Comparison of ENCODE assay signal across 25 mouse cellular contexts in genomic region chr1:20470317-20470716, GRCm38 (mm10).
A peak's percentile ranks its signal among the peaks of the same experiment; 100 is the strongest.
DNase-seq lines count a peak whose midpoint lies in the region; ATAC-seq and TF ChIP-seq lines count a peak whose summit lies in the region.
"Had no signal": no experiment of that assay in that cellular context is flagged by ENCODE, and none has a peak within 500 bp of the region (broad histone marks: within the 10 kb centered on the region; RNA-seq: fewer than 3 reads in every experiment).

No protein-coding gene starts in this region.

- no peaks in the 10 kb centered on the region for H3K36me3 ChIP-seq in forebrain, embryonic 15.5 days
- H3K36me3 ChIP-seq in forebrain, embryonic 12.5 days (replicated peaks) = no peaks in the 10 kb centered on the region
- H3K36me3 ChIP-seq in midbrain, embryonic 13.5 days = no peaks in the 10 kb centered on the region
- H3K36me3 ChIP-seq in midbrain, embryonic 16.5 days (ENCODE audit: control insufficient read depth, insufficient read depth, low read length) = no peaks in the 10 kb centered on the region
- H3K36me3 ChIP-seq in forebrain, postnatal 0 days (ENCODE audit: insufficient read depth) = no peaks in the 10 kb centered on the region
- H3K36me3 ChIP-seq in liver, embryonic 11.5 days (ENCODE audit: control insufficient read depth, insufficient read depth, low read length) = no peaks in the 10 kb centered on the region
- H3K36me3 ChIP-seq: embryonic facial prominence, embryonic 12.5 days; embryonic facial prominence, embryonic 15.5 days; heart, embryonic 10.5 days; heart, embryonic 13.5 days; hindbrain, embryonic 12.5 days; intestine, embryonic 15.5 days had no signal

- no peak overlapping the region for H3K4me3 ChIP-seq in forebrain, embryonic 15.5 days
- no peak overlapping the region for H3K4me3 ChIP-seq in forebrain, embryonic 12.5 days (replicated peaks)
- no peak overlapping the region for H3K4me3 ChIP-seq in midbrain, embryonic 13.5 days (replicated peaks)
- no peak overlapping the region for H3K4me3 ChIP-seq in midbrain, embryonic 16.5 days (ENCODE audit: low read depth, low read length)
- no peak overlapping the region for H3K4me3 ChIP-seq in forebrain, postnatal 0 days (ENCODE audit: low read depth, low read length)
- no peak overlapping the region for H3K4me3 ChIP-seq in liver, embryonic 11.5 days (ENCODE audit: low read depth, low read length)
- H3K4me3 ChIP-seq: embryonic facial prominence, embryonic 12.5 days; embryonic facial prominence, embryonic 15.5 days; heart, adult 2 months; heart, embryonic 10.5 days; heart, embryonic 13.5 days; hindbrain, embryonic 12.5 days; intestine, embryonic 15.5 days had no signal

- no peaks in the 10 kb centered on the region for H3K9me3 ChIP-seq in forebrain, embryonic 15.5 days
- no peaks in the 10 kb centered on the region for H3K9me3 ChIP-seq in forebrain, embryonic 12.5 days
- H3K9me3 ChIP-seq in midbrain, embryonic 13.5 days = no peaks in the 10 kb centered on the region
- no peaks in the 10 kb centered on the region for H3K9me3 ChIP-seq in midbrain, embryonic 16.5 days (replicated peaks; ENCODE audit: control insufficient read depth, low read length, poor library complexity, severe bottlenecking)
- H3K9me3 ChIP-seq in forebrain, postnatal 0 days (ENCODE audit: low read length) = no peaks in the 10 kb centered on the region
- no peaks in the 10 kb centered on the region for H3K9me3 ChIP-seq in liver, embryonic 11.5 days (ENCODE audit: control insufficient read depth, low read length)
- H3K9me3 ChIP-seq: embryonic facial prominence, embryonic 12.5 days; embryonic facial prominence, embryonic 15.5 days; heart, embryonic 10.5 days; heart, embryonic 13.5 days; hindbrain, embryonic 12.5 days; intestine, embryonic 15.5 days had no signal

- no peaks in the 10 kb centered on the region for H3K4me1 ChIP-seq in forebrain, embryonic 15.5 days
- no peaks in the 10 kb centered on the region for H3K4me1 ChIP-seq in forebrain, embryonic 12.5 days
- no peaks in the 10 kb centered on the region for H3K4me1 ChIP-seq in midbrain, embryonic 13.5 days (replicated peaks)
- H3K4me1 ChIP-seq in midbrain, embryonic 16.5 days (ENCODE audit: control insufficient read depth, insufficient read depth, low read length) = no peaks in the 10 kb centered on the region
- H3K4me1 ChIP-seq in forebrain, postnatal 0 days (ENCODE audit: insufficient read depth) = no peaks in the 10 kb centered on the region
- no peaks in the 10 kb centered on the region for H3K4me1 ChIP-seq in liver, embryonic 11.5 days (replicated peaks; ENCODE audit: control insufficient read depth, insufficient read depth, low read length)
- H3K4me1 ChIP-seq: embryonic facial prominence, embryonic 15.5 days; heart, embryonic 10.5 days; heart, embryonic 13.5 days; hindbrain, embryonic 12.5 days; intestine, embryonic 15.5 days had no signal

- peak; percentile 84 for ATAC-seq in forebrain, embryonic 15.5 days (replicated peaks)
- ATAC-seq in forebrain, embryonic 12.5 days (ENCODE audit: low FRiP score) = no peak; the same call in 1 of the 2 replicates
- peak; percentile 40; the same call in 1 of the 2 replicates for ATAC-seq in midbrain, embryonic 13.5 days
- ATAC-seq in midbrain, embryonic 16.5 days = no peak
- peak; percentile 94 for ATAC-seq in forebrain, postnatal 0 days
- ATAC-seq in liver, embryonic 11.5 days (replicated peaks; ENCODE audit: low FRiP score) = no peak
- ATAC-seq: CD4-positive, CD25-positive, alpha-beta regulatory T cell, adult 4 months; hindbrain, embryonic 16.5 days; intestine, embryonic 15.5 days had no signal

- no peak overlapping the region for H3K4me2 ChIP-seq in forebrain, embryonic 15.5 days (replicated peaks)
- no peak overlapping the region for H3K4me2 ChIP-seq in forebrain, embryonic 12.5 days
- no peak overlapping the region for H3K4me2 ChIP-seq in midbrain, embryonic 13.5 days (replicated peaks)
- no peak overlapping the region for H3K4me2 ChIP-seq in midbrain, embryonic 16.5 days (ENCODE audit: low read length)
- no peak overlapping the region for H3K4me2 ChIP-seq in forebrain, postnatal 0 days (ENCODE audit: low read depth)
- H3K4me2 ChIP-seq in liver, embryonic 11.5 days = no peak overlapping the region
- H3K4me2 ChIP-seq: embryonic facial prominence, embryonic 12.5 days; embryonic facial prominence, embryonic 15.5 days; heart, embryonic 13.5 days; hindbrain, embryonic 12.5 days; intestine, embryonic 15.5 days had no signal

- no peak overlapping the region for H3K9ac ChIP-seq in forebrain, embryonic 15.5 days (replicated peaks)
- H3K9ac ChIP-seq in forebrain, embryonic 12.5 days = no peak overlapping the region
- no peak overlapping the region for H3K9ac ChIP-seq in midbrain, embryonic 13.5 days (replicated peaks)
- no peak overlapping the region for H3K9ac ChIP-seq in midbrain, embryonic 16.5 days (ENCODE audit: low read depth, low read length)
- no peak overlapping the region for H3K9ac ChIP-seq in forebrain, postnatal 0 days
- no peak overlapping the region for H3K9ac ChIP-seq in liver, embryonic 11.5 days (ENCODE audit: low read depth, low read length)
- H3K9ac ChIP-seq: embryonic facial prominence, embryonic 12.5 days; embryonic facial prominence, embryonic 15.5 days; heart, embryonic 13.5 days; hindbrain, embryonic 12.5 days; intestine, embryonic 15.5 days had no signal

- no peaks in the 10 kb centered on the region for H3K27me3 ChIP-seq in forebrain, embryonic 15.5 days
- no peaks in the 10 kb centered on the region for H3K27me3 ChIP-seq in forebrain, embryonic 12.5 days
- no peaks in the 10 kb centered on the region for H3K27me3 ChIP-seq in midbrain, embryonic 13.5 days
- no peaks in the 10 kb centered on the region for H3K27me3 ChIP-seq in midbrain, embryonic 16.5 days (ENCODE audit: control insufficient read depth, insufficient read depth, low read depth, low read length)
- H3K27me3 ChIP-seq in forebrain, postnatal 0 days (ENCODE audit: insufficient read depth, low read length) = no peaks in the 10 kb centered on the region
- no peaks in the 10 kb centered on the region for H3K27me3 ChIP-seq in liver, embryonic 11.5 days (replicated peaks; ENCODE audit: control insufficient read depth, insufficient read depth, low read length)
- H3K27me3 ChIP-seq: embryonic facial prominence, embryonic 15.5 days; heart, embryonic 13.5 days; hindbrain, embryonic 12.5 days; intestine, embryonic 15.5 days had no signal

- TF ChIP-seq CTCF in forebrain, postnatal 0 days (IDR thresholded peaks at IDR 0.05; ENCODE audit: low read depth) = no peak

- WGBS in forebrain, embryonic 15.5 days = 61% methylated on average over 6 of the region's 6 CpGs
- WGBS in forebrain, embryonic 12.5 days = 83% methylated on average over 6 of the region's 6 CpGs
- WGBS in midbrain, embryonic 13.5 days = 80% methylated on average over 6 of the region's 6 CpGs
- WGBS in midbrain, embryonic 16.5 days = 83% methylated on average over 6 of the region's 6 CpGs
- 53% methylated on average over 6 of the region's 6 CpGs for WGBS in forebrain, postnatal 0 days
- WGBS in liver, embryonic 11.5 days = 81% methylated on average over 6 of the region's 6 CpGs

- no peak overlapping the region for H3K27ac ChIP-seq in forebrain, embryonic 15.5 days (replicated peaks)
- no peak overlapping the region for H3K27ac ChIP-seq in forebrain, embryonic 12.5 days
- no peak overlapping the region for H3K27ac ChIP-seq in midbrain, embryonic 13.5 days
- no peak overlapping the region for H3K27ac ChIP-seq in midbrain, embryonic 16.5 days (ENCODE audit: low read length)
- no peak overlapping the region for H3K27ac ChIP-seq in forebrain, postnatal 0 days (ENCODE audit: low read depth, low read length)
- H3K27ac ChIP-seq in liver, embryonic 11.5 days (ENCODE audit: low read depth, low read length) = no peak overlapping the region
- H3K27ac ChIP-seq: embryonic facial prominence, embryonic 12.5 days; embryonic facial prominence, embryonic 15.5 days; heart, adult 2 months; heart, embryonic 10.5 days; heart, embryonic 13.5 days; hindbrain, embryonic 12.5 days; intestine, embryonic 15.5 days had no signal

- peak; percentile 11 for DNase-seq in forebrain, postnatal 0 days
- DNase-seq in liver, embryonic 11.5 days (ENCODE audit: low spot score) = no peak
- DNase-seq: adrenal gland, adult 2 months; adrenal gland, postnatal 14 days; cerebellum, adult 18-20 months; cerebellum, adult 9-10 months; cerebellum, postnatal 25 days; gastrocnemius, postnatal 10 days; gastrocnemius, postnatal 36 days; heart, adult 2 months; heart, postnatal 14 days; heart, postnatal 4 days; kidney, adult 11 months had no signal

Comparison
In these comparisons a context has a peak if more than half of its experiments do, and no peak if none do; other contexts are left out.
1. ATAC-seq: peak in forebrain, embryonic 15.5 days (single experiment), midbrain, embryonic 13.5 days (single experiment) and forebrain, postnatal 0 days (single experiment); none in forebrain, embryonic 12.5 days (single experiment), midbrain, embryonic 16.5 days (single experiment) and liver, embryonic 11.5 days (single experiment).